Mouse (Mus musculus) stomach, embryonic 16.5 days (tissue): ENCODE data around the gene Itgax. TPM values are rescaled to one million over a fixed set of nuclear protein-coding genes. Genes with fewer than 3 reads are reported as not detected.

Experiments used
- ATAC-seq: fragments of 200-750 bp; cut with Nextera tagmentation; 2 replicates; pipeline ENCODE4 v1.8.0; 2017; ENCODE audit warnings: moderate number of reproducible peaks, moderate TSS enrichment; ENCODE audit not compliant: insufficient read depth, low FRiP score
- H3K27ac ChIP-seq: fragments of 300-500 bp; sonication (generic); 2 replicates; pipeline ENCODE4 v1.5.1; 2014; ENCODE audit warnings: low read length
- H3K27me3 ChIP-seq: fragments of 300-500 bp; sonication (generic); 2 replicates; pipeline ENCODE4 v1.6.1; 2014; ENCODE audit warnings: low read length, control low read depth, mixed read lengths; ENCODE audit not compliant: control insufficient read depth, insufficient read depth
- H3K36me3 ChIP-seq: fragments of 300-500 bp; sonication (generic); 2 replicates; pipeline ENCODE4 v1.6.1; 2014; ENCODE audit warnings: low read length; ENCODE audit not compliant: control insufficient read depth, insufficient read depth
- H3K4me1 ChIP-seq: fragments of 300-500 bp; sonication (generic); 2 replicates; pipeline ENCODE4 v1.6.1; 2014; ENCODE audit warnings: low read length, control low read depth, mixed read lengths; ENCODE audit not compliant: control insufficient read depth, insufficient read depth
- H3K4me2 ChIP-seq: fragments of 300-500 bp; sonication (generic); 2 replicates; pipeline ENCODE4 v1.6.1; 2014; ENCODE audit warnings: low read depth, low read length, mixed read lengths
- H3K4me3 ChIP-seq: fragments of 300-500 bp; sonication (generic); replicated peaks from 2 replicates; pipeline ENCODE4 v1.5.1; 2014; ENCODE audit warnings: mild to moderate bottlenecking, low read length
- H3K9ac ChIP-seq: fragments of 300-500 bp; sonication (generic); 2 replicates; pipeline ENCODE4 v1.6.1; 2014; ENCODE audit warnings: low read length
- H3K9me3 ChIP-seq: fragments of 300-500 bp; sonication (generic); replicated peaks from 2 replicates; pipeline ENCODE4 v1.6.1; 2016; ENCODE audit warnings: low read length, control low read depth; ENCODE audit not compliant: control insufficient read depth
- WGBS: fragments of 180-500 bp; shearing (Covaris S2); extraction: QIAGEN DNeasy Blood & Tissue Kit; methylation state at CpG from one replicate; pipeline ENCODE4 v1.1.7; 2014; 5-methylcytosine and 5-hydroxymethylcytosine counted together
- polyA plus RNA-seq: library from polyadenylated mRNA; unstranded; fragments of >200 nt; fragmentation: Nextera tagmentation; extraction: Ambion mirVana; gene quantifications from 2 replicates; pipeline ENCODE4 v1.2.1, GENCODE M21; 2015

Itgax gene
- polyA plus RNA-seq, 1 experiment from 2014 or later: 0.27 TPM

GRCm38 (mm10) chr7:128114371-128115105 is 14.8 kb upstream of the Itgax start:
- 89% methylated on average over 11 of the region's 11 CpGs for WGBS
- H3K4me3 ChIP-seq: no peak overlapping the region
- no peak overlapping the region for H3K9ac ChIP-seq
- no peak for ATAC-seq
- no peaks in the 10 kb centered on the region for H3K27me3 ChIP-seq
- H3K9me3 ChIP-seq: no peaks in the 10 kb centered on the region
- no peak overlapping the region for H3K4me2 ChIP-seq
- H3K4me1 ChIP-seq: no peaks in the 10 kb centered on the region
- no peaks in the 10 kb centered on the region for H3K36me3 ChIP-seq
- H3K27ac ChIP-seq: no peak overlapping the region

- no peak for ATAC-seq
- WGBS: 72% methylated on average over 5 of the region's 5 CpGs
- Histone ChIP-seq H3K36me3 (no peaks in the 10 kb centered on the region), H3K9ac (no peak overlapping the region), H3K4me2 (no peak overlapping the region), H3K27ac (no peak overlapping the region), H3K4me1 (no peaks in the 10 kb centered on the region), H3K9me3 (no peaks in the 10 kb centered on the region), H3K4me3 (no peak overlapping the region), H3K27me3 (no peaks in the 10 kb centered on the region)
Measured at GRCm38 (mm10) chr7:128115211-128115958, 14.0 kb upstream of the Itgax start.

GRCm38 (mm10) chr7:128116396-128116795 is 13.0 kb upstream of the Itgax start:
- Histone ChIP-seq H3K4me1 (no peaks in the 10 kb centered on the region), H3K27me3 (no peaks in the 10 kb centered on the region), H3K4me2 (no peak overlapping the region), H3K9me3 (no peaks in the 10 kb centered on the region), H3K27ac (no peak overlapping the region), H3K4me3 (no peak overlapping the region), H3K36me3 (no peaks in the 10 kb centered on the region), H3K9ac (no peak overlapping the region)
- ATAC-seq: no peak
- WGBS: 85% methylated on average over 5 of the region's 5 CpGs

DNA sequence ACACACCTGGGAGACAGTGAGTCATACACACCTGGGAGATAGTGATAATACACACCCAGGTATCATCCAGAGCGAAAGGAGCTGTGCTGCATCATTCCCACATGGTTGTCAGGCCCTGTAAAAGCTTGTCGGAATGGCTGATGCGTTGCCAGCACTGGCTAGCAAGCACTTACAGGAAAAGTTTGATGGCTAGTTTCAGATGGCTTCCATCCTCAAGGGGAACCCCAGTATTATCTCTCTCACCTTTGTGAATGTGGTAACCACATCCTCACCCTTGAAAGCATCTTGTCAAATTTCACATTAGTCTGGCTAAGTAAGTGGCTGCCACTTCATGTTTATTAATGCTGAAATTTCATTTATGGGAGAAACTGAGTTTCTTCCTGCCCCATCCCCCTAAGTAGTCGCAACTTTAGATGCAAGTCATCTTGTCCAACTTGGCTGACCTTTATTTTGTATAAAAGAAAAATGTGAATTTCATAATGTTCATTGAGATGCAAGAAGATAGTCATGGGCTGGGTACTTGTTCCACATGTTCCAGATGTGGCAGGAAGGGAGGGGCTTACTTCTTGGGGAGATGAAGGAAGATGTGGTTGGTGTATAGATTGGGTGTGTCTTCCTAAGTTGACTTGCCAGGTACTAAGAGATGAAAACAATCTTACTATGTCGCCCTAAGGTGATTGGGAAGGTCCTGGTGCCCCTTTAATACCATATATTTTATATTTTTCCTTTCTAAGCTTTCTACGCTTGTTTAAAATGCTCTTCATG is 9.4 kb upstream of the Itgax start:
- Histone ChIP-seq H3K36me3 (no peaks in the 10 kb centered on the region), H3K4me2 (no peak overlapping the region), H3K27ac (no peak overlapping the region), H3K9me3 (no peaks in the 10 kb centered on the region), H3K4me3 (no peak overlapping the region), H3K9ac (no peak overlapping the region), H3K27me3 (no peaks in the 10 kb centered on the region), H3K4me1 (no peaks in the 10 kb centered on the region)
- 80% methylated on average over 6 of the region's 6 CpGs for WGBS
- no peak for ATAC-seq

- no peak for ATAC-seq
- Histone ChIP-seq H3K9ac (no peak overlapping the region), H3K4me2 (no peak overlapping the region), H3K27ac (no peak overlapping the region), H3K27me3 (no peaks in the 10 kb centered on the region), H3K36me3 (no peaks in the 10 kb centered on the region), H3K9me3 (no peaks in the 10 kb centered on the region), H3K4me1 (no peaks in the 10 kb centered on the region), H3K4me3 (no peak overlapping the region)
- 84% methylated on average over 5 of the region's 5 CpGs for WGBS
Measured at GRCm38 (mm10) chr7:128132148-128132547, 2.8 kb downstream of the Itgax start.

- Histone ChIP-seq H3K4me1 (no peaks in the 10 kb centered on the region), H3K4me3 (no peak overlapping the region), H3K27me3 (no peaks in the 10 kb centered on the region), H3K4me2 (no peak overlapping the region), H3K9me3 (no peaks in the 10 kb centered on the region), H3K36me3 (no peaks in the 10 kb centered on the region), H3K9ac (no peak overlapping the region), H3K27ac (no peak overlapping the region)
- ATAC-seq: no peak
- 85% methylated on average over 2 of the region's 2 CpGs for WGBS
Measured at GRCm38 (mm10) chr7:128133596-128133995, 4.2 kb downstream of the Itgax start.

DNA sequence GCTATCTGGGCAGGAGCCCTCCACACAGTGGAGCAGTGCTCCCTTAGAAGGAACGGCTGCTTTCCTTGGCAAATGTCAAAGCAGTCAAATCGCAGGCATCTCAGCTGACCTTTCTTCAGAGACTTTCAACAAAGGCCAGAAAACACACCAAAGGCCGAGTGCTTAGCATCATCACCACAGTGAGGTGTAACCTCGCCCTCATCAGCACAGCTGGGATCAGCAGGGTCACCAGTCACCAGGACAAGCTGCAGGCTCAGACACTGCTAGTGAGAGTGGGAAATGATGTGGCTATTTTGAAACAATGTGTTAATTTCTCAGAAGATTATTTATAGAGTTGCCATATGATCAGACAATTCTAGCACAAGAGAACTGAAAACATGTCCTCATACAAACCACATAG is 7.6 kb downstream of the Itgax start:
- H3K36me3 ChIP-seq: no peaks in the 10 kb centered on the region
- H3K4me2 ChIP-seq: no peak overlapping the region
- ATAC-seq: no peak
- no peak overlapping the region for H3K27ac ChIP-seq
- 36% methylated on average over 4 of the region's 4 CpGs for WGBS
- H3K4me3 ChIP-seq: no peak overlapping the region
- H3K4me1 ChIP-seq: no peaks in the 10 kb centered on the region
- no peaks in the 10 kb centered on the region for H3K27me3 ChIP-seq
- no peak overlapping the region for H3K9ac ChIP-seq
- no peaks in the 10 kb centered on the region for H3K9me3 ChIP-seq

- Histone ChIP-seq H3K27me3 (no peaks in the 10 kb centered on the region), H3K27ac (no peak overlapping the region), H3K9me3 (no peaks in the 10 kb centered on the region), H3K4me2 (no peak overlapping the region), H3K4me1 (no peaks in the 10 kb centered on the region), H3K9ac (no peak overlapping the region), H3K4me3 (no peak overlapping the region), H3K36me3 (no peaks in the 10 kb centered on the region)
- 92% methylated on average over 6 of the region's 6 CpGs for WGBS
- ATAC-seq: no peak
Measured at GRCm38 (mm10) chr7:128139611-128140010, 10.3 kb downstream of the Itgax start.

- no peaks in the 10 kb centered on the region for H3K4me1 ChIP-seq
- ATAC-seq: no peak
- H3K4me3 ChIP-seq: no peak overlapping the region
- no peak overlapping the region for H3K9ac ChIP-seq
- WGBS: 83% methylated on average over 8 of the region's 8 CpGs
- H3K27ac ChIP-seq: no peak overlapping the region
- H3K27me3 ChIP-seq: no peaks in the 10 kb centered on the region
- H3K4me2 ChIP-seq: no peak overlapping the region
- H3K36me3 ChIP-seq: no peaks in the 10 kb centered on the region
- no peaks in the 10 kb centered on the region for H3K9me3 ChIP-seq
Measured at GRCm38 (mm10) chr7:128150970-128151369, 21.6 kb downstream of the Itgax start.
